Mouse (Mus musculus) midbrain, embryonic 16.5 days (tissue): ENCODE results near the gene Cttnbp2. TPM values are rescaled to one million over a fixed set of nuclear protein-coding genes. Genes with fewer than 3 reads are reported as not detected.

Experiments
- ATAC-seq: fragments of 200-750 bp; cut with Nextera tagmentation; 2 replicates; pipeline ENCODE4 v1.8.0; 2017; ENCODE audit warnings: moderate TSS enrichment
- H3K27ac ChIP-seq: fragments of 300-500 bp; sonication (generic); 2 replicates; pipeline ENCODE4 v1.5.1; 2014; ENCODE audit warnings: mild to moderate bottlenecking, low read length, mixed read lengths
- H3K27me3 ChIP-seq: fragments of 300-500 bp; sonication (generic); 2 replicates; pipeline ENCODE4 v1.6.1; 2014; ENCODE audit warnings: low read depth, low read length, mixed read lengths; ENCODE audit not compliant: control insufficient read depth, insufficient read depth
- H3K36me3 ChIP-seq: fragments of 300-500 bp; sonication (generic); 2 replicates; pipeline ENCODE4 v1.6.1; 2014; ENCODE audit warnings: mild to moderate bottlenecking, low read length, moderate library complexity, mixed read lengths; ENCODE audit not compliant: control insufficient read depth, insufficient read depth
- H3K4me1 ChIP-seq: fragments of 300-500 bp; sonication (generic); 2 replicates; pipeline ENCODE4 v1.6.1; 2014; ENCODE audit warnings: mild to moderate bottlenecking, low read length, mixed read lengths; ENCODE audit not compliant: control insufficient read depth, insufficient read depth
- H3K4me2 ChIP-seq: fragments of 300-500 bp; sonication (generic); 2 replicates; pipeline ENCODE4 v1.6.1; 2014; ENCODE audit warnings: mild to moderate bottlenecking, low read length, mixed read lengths
- H3K4me3 ChIP-seq: fragments of 300-500 bp; sonication (generic); 2 replicates; pipeline ENCODE4 v1.5.1; 2014; ENCODE audit warnings: low read depth, mild to moderate bottlenecking, low read length, moderate library complexity, mixed read lengths
- H3K9ac ChIP-seq: fragments of 300-500 bp; sonication (generic); 2 replicates; pipeline ENCODE4 v1.6.1; 2014; ENCODE audit warnings: low read depth, low read length, mixed read lengths
- H3K9me3 ChIP-seq: fragments of 300-500 bp; sonication (generic); replicated peaks from 2 replicates; pipeline ENCODE4 v1.6.1; 2014; ENCODE audit warnings: mild to moderate bottlenecking, low read length, mixed read lengths; ENCODE audit not compliant: control insufficient read depth, poor library complexity, severe bottlenecking
- WGBS: fragments of 180-500 bp; shearing (Covaris S2); extraction: QIAGEN DNeasy Blood & Tissue Kit; methylation state at CpG from one replicate; pipeline ENCODE4 v1.1.7; 2014; 5-methylcytosine and 5-hydroxymethylcytosine counted together
- polyA plus RNA-seq: library from polyadenylated mRNA; unstranded; fragments of >200 nt; fragmentation: Nextera tagmentation; extraction: Ambion mirVana; gene quantifications from 2 replicates; pipeline ENCODE4 v1.2.1, GENCODE M21; 2015

The Cttnbp2 gene
- polyA plus RNA-seq, 1 experiment from 2014 or later: 57.3 TPM

DNA sequence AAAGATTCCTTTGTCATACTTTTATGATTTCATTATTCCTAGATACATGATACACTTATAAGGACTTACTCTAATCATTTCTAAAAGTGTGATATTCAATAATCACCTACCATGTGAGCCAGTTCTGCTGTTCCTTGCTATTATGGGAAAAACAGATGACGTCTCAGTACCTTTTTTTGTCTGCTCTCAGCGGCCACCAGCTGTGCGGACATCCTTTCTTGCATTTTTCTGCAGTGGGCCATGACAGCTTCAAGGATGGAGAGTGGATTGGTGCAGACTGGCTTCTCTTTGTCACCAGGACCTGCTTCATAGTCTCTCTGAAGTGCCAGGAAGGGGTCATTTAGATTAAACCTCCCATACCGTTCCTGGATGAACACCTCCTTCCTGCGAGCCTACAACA, 66.6 kb downstream of the Cttnbp2 start:
- 67% methylated on average over 5 of the region's 5 CpGs for WGBS

GRCm38 (mm10) chr6:18446917-18447316, 67.7 kb downstream of the Cttnbp2 start:
- Histone ChIP-seq H3K4me1 (0 out of 2 replicates have a peak, but pooled peaks cover 4% of the 10 kb centered on the region), H3K36me3 (no peaks in the 10 kb centered on the region), H3K4me3 (no peak overlapping the region), H3K9ac (no peak overlapping the region), H3K27ac (peak overlapping the region; percentile 33; the same call in 1 of the 2 replicates), H3K27me3 (no peaks in the 10 kb centered on the region), H3K4me2 (no peak overlapping the region), H3K9me3 (no peaks in the 10 kb centered on the region)
- 16% methylated on average over 7 of the region's 7 CpGs for WGBS
- ATAC-seq: no peak

More for the DNA sequence above, 66.6 kb downstream of the Cttnbp2 start:
- Histone ChIP-seq H3K9ac (no peak overlapping the region), H3K4me3 (no peak overlapping the region), H3K27me3 (no peaks in the 10 kb centered on the region), H3K27ac (0 out of 2 replicates have a peak overlapping the region, but pooled peaks have one; percentile 34), H3K9me3 (no peaks in the 10 kb centered on the region), H3K4me2 (no peak overlapping the region), H3K36me3 (no peaks in the 10 kb centered on the region), H3K4me1 (0 out of 2 replicates have a peak, but pooled peaks cover 4% of the 10 kb centered on the region)
- no peak for ATAC-seq

DNA sequence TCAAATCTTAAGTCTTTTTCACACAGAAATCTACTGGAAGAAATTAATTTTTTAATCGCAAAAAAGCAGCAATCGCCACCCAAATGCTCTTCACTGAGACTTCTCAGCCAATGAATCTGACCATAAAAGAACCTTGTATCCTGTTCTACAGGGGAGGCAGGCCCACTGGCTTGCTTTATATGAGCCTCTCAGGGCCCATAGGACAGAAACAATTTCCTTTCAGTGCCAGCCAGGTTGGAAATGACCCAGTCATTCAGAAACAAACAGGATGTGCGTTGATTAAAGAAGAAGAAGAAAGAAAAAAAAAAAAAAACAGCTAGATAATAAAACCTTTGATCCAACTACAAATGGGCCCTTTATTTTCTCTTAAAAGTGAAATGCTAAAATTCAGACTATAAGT, 68.3 kb downstream of the Cttnbp2 start:
- peak overlapping the region; percentile 53; the same call in 1 of the 2 replicates for H3K27ac ChIP-seq
- H3K36me3 ChIP-seq: no peaks in the 10 kb centered on the region
- no peaks in the 10 kb centered on the region for H3K9me3 ChIP-seq
- H3K27me3 ChIP-seq: no peaks in the 10 kb centered on the region
- ATAC-seq: peak; percentile 62; the same call in 1 of the 2 replicates
- WGBS: 52% methylated on average over 3 of the region's 3 CpGs
- H3K9ac ChIP-seq: no peak overlapping the region
- H3K4me1 ChIP-seq: 0 out of 2 replicates have a peak, but pooled peaks cover 4% of the 10 kb centered on the region
- no peak overlapping the region for H3K4me2 ChIP-seq
- no peak overlapping the region for H3K4me3 ChIP-seq

- no peak overlapping the region for H3K4me3 ChIP-seq
- H3K9ac ChIP-seq: no peak overlapping the region
- no peak overlapping the region for H3K4me2 ChIP-seq
- 9% methylated on average over 4 of the region's 4 CpGs for WGBS
- peak overlapping the region; percentile 66 for H3K27ac ChIP-seq
- peak; percentile 82 for ATAC-seq
- H3K36me3 ChIP-seq: no peaks in the 10 kb centered on the region
- no peaks in the 10 kb centered on the region for H3K27me3 ChIP-seq
- 0 out of 2 replicates have a peak, but pooled peaks cover 4% of the 10 kb centered on the region for H3K4me1 ChIP-seq
- H3K9me3 ChIP-seq: no peaks in the 10 kb centered on the region
Observed at GRCm38 (mm10) chr6:18445747-18446146, 68.9 kb downstream of the Cttnbp2 start.

GRCm38 (mm10) chr6:18442303-18442702, 72.3 kb downstream of the Cttnbp2 start:
- no peak for ATAC-seq
- 84% methylated on average over 3 of the region's 3 CpGs for WGBS
- Histone ChIP-seq H3K4me3 (no peak overlapping the region), H3K27ac (no peak overlapping the region), H3K27me3 (no peaks in the 10 kb centered on the region), H3K9ac (no peak overlapping the region), H3K4me1 (0 out of 2 replicates have a peak, but pooled peaks cover 4% of the 10 kb centered on the region), H3K9me3 (no peaks in the 10 kb centered on the region), H3K36me3 (no peaks in the 10 kb centered on the region), H3K4me2 (no peak overlapping the region)

DNA sequence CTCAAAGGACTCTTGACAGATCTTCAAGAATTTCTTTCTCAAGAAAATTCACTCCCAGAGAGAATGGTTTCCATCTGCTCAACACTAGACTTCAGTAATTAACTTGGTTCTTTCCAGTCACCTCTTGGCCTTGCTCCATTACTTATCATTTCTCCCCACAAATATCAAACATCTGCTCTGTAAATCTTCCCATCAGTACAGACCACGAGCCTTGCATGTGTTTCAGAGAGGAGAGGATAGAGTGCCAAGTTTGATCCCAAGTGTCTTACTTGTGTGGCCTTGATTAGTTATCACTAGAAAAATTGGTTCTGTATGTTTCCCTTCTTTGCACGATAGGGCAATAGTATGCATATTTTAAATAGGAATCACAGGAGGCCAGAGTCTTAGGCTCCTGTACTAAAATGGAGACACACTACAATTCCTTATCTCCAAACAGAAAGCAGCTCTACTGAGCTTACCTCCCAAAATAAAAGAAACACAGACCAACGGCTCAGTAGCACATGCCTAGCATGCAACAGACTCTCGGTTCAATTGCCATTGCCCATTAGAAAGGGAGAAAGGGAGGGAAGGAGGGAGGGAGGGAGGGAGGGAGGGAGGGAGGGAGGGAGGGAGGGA, 73.6 kb downstream of the Cttnbp2 start:
- Histone ChIP-seq H3K27me3 (no peaks in the 10 kb centered on the region), H3K4me3 (no peak overlapping the region), H3K36me3 (no peaks in the 10 kb centered on the region), H3K4me1 (0 out of 2 replicates have a peak, but pooled peaks cover 3% of the 10 kb centered on the region), H3K9ac (no peak overlapping the region), H3K27ac (no peak overlapping the region), H3K4me2 (no peak overlapping the region), H3K9me3 (no peaks in the 10 kb centered on the region)
- no peak for ATAC-seq
- WGBS: 65% methylated on average over 4 of the region's 4 CpGs

DNA sequence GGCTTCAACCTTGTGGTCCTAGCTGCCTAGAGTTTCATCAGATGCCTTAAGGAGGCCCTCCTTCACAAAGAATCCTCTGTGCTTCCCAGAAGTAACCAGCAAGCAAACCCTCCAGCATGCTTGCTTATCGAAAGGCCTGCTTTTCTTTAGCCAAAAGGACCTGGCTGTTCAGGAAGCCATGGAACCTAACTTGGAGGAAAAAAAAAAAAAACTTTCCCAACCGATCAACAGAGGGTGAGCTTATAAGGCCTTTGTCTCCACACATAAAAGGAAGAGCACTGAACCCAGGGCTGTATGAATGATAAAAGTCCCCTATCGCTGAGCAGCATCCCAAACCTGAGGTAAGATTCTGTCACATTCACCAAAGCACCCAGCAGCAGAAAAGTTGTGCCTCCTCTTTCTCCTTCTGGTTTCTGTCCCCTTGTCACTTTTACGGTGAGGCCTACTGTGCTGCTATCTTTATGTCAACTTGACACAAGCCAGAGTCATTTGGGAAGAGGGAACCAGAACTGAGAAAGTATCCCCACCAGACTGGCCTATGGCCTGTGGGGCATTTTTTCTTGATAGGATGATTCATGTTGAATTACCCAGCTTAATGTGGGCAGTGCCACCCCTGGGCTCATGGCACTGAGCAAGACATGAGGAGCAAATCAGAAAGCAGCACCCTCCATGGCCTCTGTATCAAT, 78.4 kb downstream of the Cttnbp2 start:
- Histone ChIP-seq H3K36me3 (peaks cover 14% of the 10 kb centered on the region), H3K27ac (no peak overlapping the region), H3K4me2 (no peak overlapping the region), H3K9ac (no peak overlapping the region), H3K4me1 (no peaks in the 10 kb centered on the region), H3K9me3 (no peaks in the 10 kb centered on the region), H3K4me3 (no peak overlapping the region), H3K27me3 (no peaks in the 10 kb centered on the region)
- WGBS: 73% methylated on average over 4 of the region's 4 CpGs
- ATAC-seq: no peak

DNA sequence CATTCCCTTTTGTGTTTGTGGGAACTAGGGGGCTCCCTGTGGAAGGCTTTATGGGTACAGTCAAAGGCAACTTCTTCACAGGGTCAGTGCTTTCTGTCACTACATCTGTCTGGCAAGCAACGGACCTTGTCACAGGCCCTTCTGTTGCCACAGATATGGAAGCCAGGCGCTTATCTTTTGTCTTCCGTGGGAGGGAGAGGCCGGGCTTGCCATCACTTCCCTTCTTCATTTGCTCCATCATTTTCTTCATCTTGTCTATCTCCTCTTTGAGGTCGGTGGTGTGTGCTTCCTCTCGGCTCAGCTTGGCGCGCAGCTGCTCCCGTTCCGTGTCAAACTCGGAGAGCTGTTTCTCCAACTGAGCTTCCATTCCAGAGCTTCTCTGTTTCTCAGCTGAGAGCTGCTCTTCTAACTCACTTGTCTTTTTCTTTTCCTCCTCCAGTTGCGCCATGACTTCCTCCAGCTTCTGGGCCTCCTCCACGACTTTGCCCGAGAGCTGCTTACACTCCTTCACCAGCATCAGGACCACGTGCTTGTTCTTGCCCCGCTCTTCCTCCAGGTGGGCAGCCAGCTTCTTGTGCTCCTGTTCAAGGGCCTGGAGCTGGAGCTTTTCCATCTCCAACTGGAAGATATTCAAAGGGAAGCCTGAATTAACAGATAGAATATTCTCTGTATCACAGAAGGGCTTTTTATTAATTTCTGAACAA, 79.7 kb downstream of the Cttnbp2 start:
- no peak overlapping the region for H3K4me2 ChIP-seq
- ATAC-seq: no peak
- H3K36me3 ChIP-seq: peaks cover 14% of the 10 kb centered on the region
- no peak overlapping the region for H3K9ac ChIP-seq
- H3K27me3 ChIP-seq: no peaks in the 10 kb centered on the region
- 93% methylated on average over 16 of the region's 16 CpGs for WGBS
- no peaks in the 10 kb centered on the region for H3K9me3 ChIP-seq
- no peak overlapping the region for H3K27ac ChIP-seq
- no peak overlapping the region for H3K4me3 ChIP-seq
- H3K4me1 ChIP-seq: no peaks in the 10 kb centered on the region

DNA sequence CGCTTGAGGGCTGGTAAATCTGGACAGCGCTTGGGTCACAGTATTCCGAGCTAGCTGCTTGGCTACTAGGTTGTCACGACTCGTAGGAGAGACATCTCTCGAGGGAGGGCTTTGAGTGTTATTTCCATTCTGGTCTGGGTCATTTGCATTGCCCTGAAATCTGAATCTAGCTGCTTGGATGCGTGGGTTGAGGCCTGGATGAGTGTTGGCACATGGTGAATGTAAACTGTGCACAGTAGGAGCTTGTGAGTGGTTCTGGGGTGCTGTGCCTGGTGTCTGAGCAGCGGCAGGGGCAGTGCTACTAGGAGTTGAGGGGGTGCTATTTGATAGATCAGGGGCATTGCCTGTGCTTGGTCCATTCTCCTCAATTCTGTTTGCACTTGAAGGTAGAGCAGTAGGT, 80.3 kb downstream of the Cttnbp2 start:
- Histone ChIP-seq H3K27ac (no peak overlapping the region), H3K36me3 (peaks cover 14% of the 10 kb centered on the region), H3K4me3 (no peak overlapping the region), H3K9me3 (no peaks in the 10 kb centered on the region), H3K4me1 (no peaks in the 10 kb centered on the region), H3K9ac (no peak overlapping the region), H3K27me3 (no peaks in the 10 kb centered on the region), H3K4me2 (no peak overlapping the region)
- WGBS: 93% methylated on average over 8 of the region's 8 CpGs
- no peak for ATAC-seq
